Mouse (Mus musculus) ES-E14 (cell line): ENCODE data around the gene Prkcg. TPM values are rescaled to one million over a fixed set of nuclear protein-coding genes. Genes with fewer than 3 reads are reported as not detected.
A peak's percentile ranks its signal among the peaks of the same experiment; 100 is the strongest.

Experiments
- DNase-seq: peaks from one replicate; pipeline ENCODE4 v3.0.0-alpha.2; 2013; ENCODE audit warnings: low read depth, low spot score
- H3K27ac ChIP-seq: 2 replicates; pipeline ENCODE4 v1.5.1; 2012; ENCODE audit warnings: low read depth, mild to moderate bottlenecking, low read length, moderate library complexity, mixed read lengths; ENCODE audit not compliant: poor library complexity, insufficient read depth, severe bottlenecking
- H3K36me3 ChIP-seq: 2 replicates; pipeline ENCODE4 v1.6.1; 2012; ENCODE audit warnings: mild to moderate bottlenecking, low read length, moderate library complexity, mixed read lengths; ENCODE audit not compliant: control insufficient read depth, poor library complexity, insufficient read depth, severe bottlenecking
- H3K4me1 ChIP-seq, 2 experiments: fragments of 150-350 bp in 1 of 2; sonication (generic) in 1 of 2; 2 replicates each; pipeline ENCODE4 v1.6.1; 2012; ENCODE audit warnings: low read length in 2 of 2, mild to moderate bottlenecking in 1 of 2, mixed read lengths in 1 of 2; ENCODE audit not compliant: control insufficient read depth in 2 of 2, insufficient read depth in 2 of 2, poor library complexity in 1 of 2
- H3K4me3 ChIP-seq, 2 experiments: fragments of 150-350 bp in 1 of 2; sonication (generic) in 1 of 2; 2 replicates each; pipeline ENCODE4 v1.5.1; 2012; ENCODE audit warnings: low read length in 2 of 2, low read depth in 1 of 2, mild to moderate bottlenecking in 1 of 2, mixed read lengths in 1 of 2; ENCODE audit not compliant: insufficient read depth in 1 of 2, poor library complexity in 1 of 2, severe bottlenecking in 1 of 2
- H3K9ac ChIP-seq: 2 replicates; pipeline ENCODE4 v1.6.1; 2012; ENCODE audit warnings: low read depth, mild to moderate bottlenecking, low read length, mixed read lengths; ENCODE audit not compliant: poor library complexity, insufficient read depth, severe bottlenecking
- H3K9me3 ChIP-seq: fragments of 150-350 bp; sonication (generic); 2 replicates; pipeline ENCODE4 v1.6.1; 2012; ENCODE audit warnings: low read depth, mild to moderate bottlenecking, low read length; ENCODE audit not compliant: control insufficient read depth, insufficient read depth
- CHD2 ChIP-seq: IDR thresholded peaks from 2 replicates; pipeline ENCODE4 v1.6.1; 2014; ENCODE audit warnings: mild to moderate bottlenecking, low read depth, low read length, inconsistent platforms
- HCFC1 ChIP-seq: IDR thresholded peaks from 2 replicates; pipeline ENCODE4 v1.6.1; 2012; ENCODE audit warnings: low read length, inconsistent platforms, borderline replicate concordance; ENCODE audit not compliant: insufficient read depth
- MAFK ChIP-seq: IDR thresholded peaks from 2 replicates; pipeline ENCODE4 v1.6.1; 2014; ENCODE audit warnings: mild to moderate bottlenecking, low read depth, low read length, inconsistent platforms; ENCODE audit not compliant: insufficient read depth
- ZC3H11A ChIP-seq: IDR thresholded peaks from 2 replicates; pipeline ENCODE4 v1.6.1; 2012; ENCODE audit warnings: low read depth, mild to moderate bottlenecking, inconsistent platforms, low read length, borderline replicate concordance
- ZNF384 ChIP-seq: IDR thresholded peaks from 2 replicates; pipeline ENCODE4 v1.6.1; 2012; ENCODE audit warnings: low read depth, low read length, inconsistent platforms
- in situ Hi-C, 2 experiments: fragments of 600-800 bp; cut with MboI; formaldehyde crosslinking; loops; one replicate each; pipeline ENCODE4 v1.15.1; 2025; ENCODE audit warnings: low sequenced_read_pairs in 2 of 2, inconsistent platforms in 1 of 2; ENCODE audit not compliant: unreplicated experiment in 2 of 2
- total RNA-seq: library from RNA; depleted of rRNA; stranded (reverse); fragments of 300-350 nt; gene quantifications from 2 replicates; pipeline ENCODE4 v1.2.3, GENCODE M21; 2012

The Prkcg gene
- total RNA-seq, 1 experiment: 6.6 TPM

GRCm38 (mm10) chr7:3332619-3333521 lies 43.9 kb downstream of the Prkcg start, which contains the start of gene Cacng7:
TSS of gene Cacng7 (plus strand) at chr7:3332955.
- no peaks in the 10 kb centered on the region for H3K36me3 ChIP-seq
- peak within 1 kb of the TSS; percentile 80 for H3K9ac ChIP-seq
- peaks cover 1 to 4% of the 10 kb centered on the region in 2 experiments; a peak in 2 of 4 replicates for H3K4me1 ChIP-seq
- DNase-seq: no peak
- no peaks in the 10 kb centered on the region for H3K9me3 ChIP-seq
- in situ Hi-C loops: no loop called here
- H3K27ac ChIP-seq: peak within 1 kb of the TSS; percentile 56; the same call in 1 of the 2 replicates
- no peak for TF ChIP-seq MAFK
- TF ChIP-seq CHD2: no peak
- TF ChIP-seq HCFC1: no peak
- no peak for TF ChIP-seq ZC3H11A
- no peak for TF ChIP-seq ZNF384
- H3K4me3 ChIP-seq: peak within 1 kb of the TSS; percentile 86 to 95

- Histone ChIP-seq H3K9ac (peak overlapping the region; percentile 80), H3K27ac (no peak overlapping the region), H3K4me1 (peaks cover 1 to 4% of the 10 kb centered on the region in 2 experiments; a peak in 2 of 4 replicates), H3K36me3 (no peaks in the 10 kb centered on the region), H3K9me3 (no peaks in the 10 kb centered on the region), H3K4me3 (peak overlapping the region; percentile 86 to 95)
- in situ Hi-C loops: no loop called here
- TF ChIP-seq ZNF384: no peak
- no peak for TF ChIP-seq CHD2
- TF ChIP-seq ZC3H11A: no peak
- no peak for TF ChIP-seq HCFC1
- no peak for TF ChIP-seq MAFK
- DNase-seq: no peak
These were observed 44.6 kb downstream of the Prkcg start for GRCm38 (mm10) chr7:3333542-3333941.

- Histone ChIP-seq H3K9ac (peak overlapping the region; percentile 62; the same call in 1 of the 2 replicates), H3K4me3 (peak overlapping the region; percentile 3 to 20; a peak in 2 of 4 replicates), H3K4me1 (peaks cover 1 to 4% of the 10 kb centered on the region in 2 experiments; a peak in 2 of 4 replicates), H3K36me3 (peaks cover 6% of the 10 kb centered on the region), H3K9me3 (no peaks in the 10 kb centered on the region), H3K27ac (no peak overlapping the region)
- TF ChIP-seq ZNF384 (no peak), CHD2 (no peak), HCFC1 (no peak), ZC3H11A (no peak), MAFK (no peak)
- no peak for DNase-seq
- in situ Hi-C loops: no loop called here
These were observed 47.4 kb downstream of the Prkcg start for GRCm38 (mm10) chr7:3336412-3336811.

- Histone ChIP-seq H3K4me3 (peak overlapping the region; percentile 60 to 65), H3K27ac (0 out of 2 replicates have a peak overlapping the region, but pooled peaks have one; percentile 11), H3K9me3 (no peaks in the 10 kb centered on the region), H3K9ac (peak overlapping the region; percentile 44), H3K36me3 (peaks cover 8% of the 10 kb centered on the region), H3K4me1 (peaks cover 1 to 4% of the 10 kb centered on the region in 2 experiments; a peak in 2 of 4 replicates)
- no peak for TF ChIP-seq MAFK
- no peak for TF ChIP-seq ZNF384
- no peak for TF ChIP-seq HCFC1
- TF ChIP-seq CHD2: no peak
- TF ChIP-seq ZC3H11A: no peak
- DNase-seq: no peak
- in situ Hi-C loops: no loop called here
These were observed 49.4 kb downstream of the Prkcg start for GRCm38 (mm10) chr7:3338286-3338935.
